Mouse (Mus musculus) left cerebral cortex, postnatal 14 days (tissue): ENCODE measurements at regions not wholly inside any gene's neighbourhood (a gene's known extent, or its start where the extent isn't known, plus 50 kb on each side); places are given as distances from the start of the nearest gene placed in this dataset.

Source experiments
- DNase-seq, 2 experiments: peaks; one replicate each; pipeline ENCODE4 v3.0.0; 2021 to 2022; ENCODE audit warnings: low spot score in 2 of 2, mixed read lengths in 1 of 2
- intact Hi-C: fragments of 180-260 bp; cut with DNase I; formaldehyde crosslinking; loops from one replicate; pipeline ENCODE4 v1.15.1; 2025

- intact Hi-C loops, result no loop called here
- no peak for DNase-seq
Measured at GRCm38 (mm10) chr3:50882249-50882733, 342.0 kb upstream of the Noct start.

DNA sequence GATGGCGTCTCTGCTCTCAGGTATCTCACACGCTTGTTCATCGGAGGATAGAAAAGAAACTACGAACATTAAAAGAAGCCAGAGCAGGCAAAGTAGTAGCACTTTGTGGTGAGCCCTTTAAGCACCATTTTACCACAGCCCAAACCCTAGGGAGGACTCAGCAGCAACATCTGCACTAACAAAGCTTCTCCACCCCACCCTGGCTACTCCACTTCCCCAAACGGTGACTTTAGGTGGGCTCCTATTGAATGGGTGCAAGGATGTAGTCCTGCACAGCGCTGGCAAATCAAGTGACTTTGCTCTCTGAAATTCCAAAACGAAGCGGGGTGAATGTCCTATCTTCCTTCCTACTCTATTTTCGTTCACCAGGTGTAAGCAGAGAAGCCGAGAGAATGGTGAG lies 337.9 kb upstream of the Noct start:
- DNase-seq, result no peak
- intact Hi-C loops, result no loop called here

GRCm38 (mm10) chr3:50887002-50887401 lies 337.2 kb upstream of the Noct start:
- intact Hi-C loops, result no loop called here
- DNase-seq, result no peak

DNA sequence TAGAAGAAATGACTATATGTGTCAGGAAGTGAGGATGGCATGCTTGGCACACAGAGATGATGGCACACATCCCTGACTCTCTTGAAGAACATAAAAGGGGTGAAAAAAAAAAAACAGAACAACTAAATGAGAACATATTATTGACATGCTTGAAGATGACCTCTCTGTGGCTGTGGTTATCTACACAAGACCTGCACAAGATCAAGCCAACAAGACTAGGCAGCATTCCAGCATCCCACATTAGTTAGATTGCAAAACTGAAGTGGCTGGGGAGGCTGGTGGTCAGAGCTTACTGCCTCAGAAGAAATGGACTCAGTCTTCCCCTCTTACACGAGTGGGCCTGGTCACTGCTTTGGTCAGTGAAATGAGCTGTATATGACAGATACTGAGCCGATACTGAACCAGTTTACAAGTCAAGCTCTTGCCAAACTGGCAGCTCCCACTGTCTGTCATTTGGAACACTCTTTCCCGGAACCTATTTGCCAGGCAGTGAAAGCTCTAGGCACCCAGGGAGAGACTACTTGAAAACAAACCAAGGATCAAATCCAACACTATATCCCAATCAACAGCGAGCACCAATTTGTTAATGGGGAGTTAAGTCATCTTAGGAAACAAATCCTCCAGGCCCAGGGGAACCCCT lies 335.6 kb upstream of the Noct start:
- no peak for DNase-seq
- intact Hi-C loops, result no loop called here

DNA sequence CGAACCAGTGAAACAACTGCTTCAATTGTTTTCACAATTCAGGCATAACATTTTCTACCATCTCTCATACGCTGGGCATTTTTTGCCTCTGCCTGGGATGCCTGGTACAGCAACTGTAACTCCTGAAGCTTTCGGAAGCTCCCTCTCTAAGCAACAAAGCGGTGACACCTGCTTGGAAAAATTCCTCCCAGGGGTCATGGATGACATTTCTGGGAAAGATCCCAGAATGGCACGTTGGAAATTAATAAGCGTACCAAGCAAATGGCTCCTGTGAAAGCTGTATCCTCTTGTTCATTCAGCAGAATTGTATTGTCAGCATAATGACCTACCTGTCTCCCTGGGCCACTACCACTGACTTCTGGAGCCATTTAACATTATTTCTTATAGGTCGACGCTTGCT lies 333.7 kb upstream of the Noct start:
- no peak for DNase-seq
- intact Hi-C loops, result no loop called here

GRCm38 (mm10) chr3:50898179-50898578 lies 326.1 kb upstream of the Noct start:
- intact Hi-C loops, result no loop called here
- DNase-seq, result no peak

DNA sequence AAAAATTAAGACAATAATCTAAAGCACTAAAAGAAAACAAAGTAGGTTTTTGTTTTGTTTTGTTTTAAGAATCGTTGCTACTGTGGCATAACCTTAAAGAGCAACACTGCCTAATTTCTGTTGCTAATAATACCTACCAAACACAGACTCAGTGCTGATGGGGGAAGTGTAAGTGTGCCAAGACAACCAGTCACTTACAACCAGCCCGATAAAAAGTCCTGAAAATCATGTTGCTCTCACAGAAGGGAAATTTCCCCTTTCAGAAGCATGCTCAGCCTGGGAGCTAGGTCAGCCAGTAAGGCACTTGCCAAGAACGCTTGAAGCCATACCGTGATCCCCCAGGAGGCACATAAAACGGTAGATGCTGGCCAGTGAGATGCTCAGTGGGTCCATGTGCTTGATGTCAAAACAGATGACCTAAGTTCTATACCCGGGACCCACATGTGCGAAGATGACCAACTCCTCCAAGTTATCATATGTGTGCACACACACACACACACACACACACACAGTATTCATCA lies 324.4 kb upstream of the Noct start:
- DNase-seq, result no peak
- intact Hi-C loops, result loop anchor here (10.0 kb wide), 1 partner anchor 1805 kb away; no protein-coding TSS in a partner anchor

DNA sequence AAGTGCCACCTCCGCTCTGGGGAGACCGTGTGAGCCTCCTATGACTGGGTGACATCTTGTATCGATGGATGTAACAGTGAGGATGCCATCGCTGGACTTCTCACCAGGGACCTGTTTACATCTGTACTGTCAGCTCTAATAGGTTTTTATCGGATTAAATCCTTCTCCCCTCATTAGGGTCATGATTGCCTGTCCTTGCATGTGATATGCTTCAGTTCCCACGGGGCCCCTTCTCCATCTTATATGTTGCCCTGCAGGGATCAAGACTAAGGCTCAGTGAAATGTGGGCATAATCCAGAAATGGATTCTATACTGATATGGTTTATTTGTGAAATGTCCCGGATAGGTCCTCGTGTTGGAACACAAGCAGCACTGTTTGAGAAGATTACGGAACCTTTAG lies 323.7 kb upstream of the Noct start:
- DNase-seq, result no peak
- intact Hi-C loops, result loop anchor here (10.0 kb wide), 1 partner anchor 1806 kb away; no protein-coding TSS in a partner anchor

DNA sequence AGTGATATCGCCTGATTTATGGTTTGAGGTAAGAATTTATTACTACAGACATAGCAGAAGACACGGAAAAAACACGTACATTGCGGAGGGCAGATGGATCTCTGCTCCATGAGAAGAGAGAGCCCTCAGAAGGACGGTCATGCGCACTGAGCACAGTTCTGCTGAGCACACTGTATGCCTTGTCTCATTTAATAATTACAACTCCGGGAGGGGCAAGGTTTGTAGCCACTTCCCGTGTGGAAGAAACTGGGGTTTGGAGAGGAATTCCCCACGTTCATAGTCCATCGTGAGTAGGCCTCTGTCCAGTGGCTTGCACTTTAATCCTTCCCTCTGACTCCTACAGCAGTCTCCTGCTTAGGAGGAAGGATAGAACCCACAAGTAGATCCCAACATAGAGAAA lies 322.9 kb upstream of the Noct start:
- intact Hi-C loops, result loop anchor here (10.0 kb wide), 1 partner anchor 1807 kb away; no protein-coding TSS in a partner anchor
- no peak for DNase-seq

DNA sequence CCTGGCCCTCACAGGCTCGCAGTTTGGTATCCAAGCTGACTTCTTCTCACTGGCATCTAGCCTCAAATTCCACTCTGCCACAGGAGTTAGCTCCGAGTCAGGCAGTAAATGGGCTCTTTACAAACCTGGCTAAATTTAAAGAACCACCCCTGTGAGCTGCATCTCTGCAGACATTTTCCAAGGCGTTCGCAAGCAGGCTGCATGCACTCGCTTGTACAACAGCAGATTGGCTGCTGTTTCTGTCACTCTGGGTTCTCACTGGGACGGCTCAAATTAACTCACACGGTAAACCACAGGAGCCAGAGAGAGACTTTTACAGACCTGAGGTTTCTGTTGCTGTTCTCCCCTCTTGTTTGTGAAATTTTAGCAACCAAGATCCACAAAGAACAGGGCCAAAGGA lies 321.3 kb upstream of the Noct start:
- DNase-seq, result peak; percentile 71 to 80
- intact Hi-C loops, result loop anchor here (10.0 kb wide), 1 partner anchor 1808 kb away; no protein-coding TSS in a partner anchor

DNA sequence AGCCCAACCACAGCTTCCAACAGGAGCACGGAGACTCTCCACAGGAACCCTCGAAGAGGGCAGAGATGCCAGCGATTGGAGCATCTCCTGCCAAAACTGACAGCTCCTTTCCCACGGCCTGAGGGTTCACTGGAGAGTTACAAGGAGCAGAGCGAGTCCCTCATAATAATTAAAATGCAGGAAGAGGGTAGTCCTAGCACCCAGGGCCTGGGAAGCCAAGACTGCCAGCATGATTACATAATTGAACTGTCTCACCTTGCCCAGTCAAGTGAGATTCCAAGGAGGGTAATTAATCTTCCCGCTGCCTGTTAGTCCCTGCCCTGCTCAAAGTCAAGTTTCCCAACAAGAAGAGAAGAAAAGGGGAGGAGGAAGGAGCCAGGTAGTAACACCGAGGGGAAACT lies 319.5 kb upstream of the Noct start:
- intact Hi-C loops, result loop anchor here (5.0 to 10.0 kb wide), 3 partner anchors 522 to 1810 kb away; no protein-coding TSS in a partner anchor
- no peak for DNase-seq

GRCm38 (mm10) chr3:50905274-50905992 lies 318.8 kb upstream of the Noct start:
- no peak for DNase-seq
- intact Hi-C loops, result loop anchor here (5.0 to 10.0 kb wide), 3 partner anchors 523 to 1811 kb away; no protein-coding TSS in a partner anchor

- intact Hi-C loops, result loop anchor here (5.0 to 10.0 kb wide), 3 partner anchors 524 to 1811 kb away; no protein-coding TSS in a partner anchor
- DNase-seq, result peak; percentile 93 to 96
Measured at GRCm38 (mm10) chr3:50905993-50906831, 318.0 kb upstream of the Noct start.

DNA sequence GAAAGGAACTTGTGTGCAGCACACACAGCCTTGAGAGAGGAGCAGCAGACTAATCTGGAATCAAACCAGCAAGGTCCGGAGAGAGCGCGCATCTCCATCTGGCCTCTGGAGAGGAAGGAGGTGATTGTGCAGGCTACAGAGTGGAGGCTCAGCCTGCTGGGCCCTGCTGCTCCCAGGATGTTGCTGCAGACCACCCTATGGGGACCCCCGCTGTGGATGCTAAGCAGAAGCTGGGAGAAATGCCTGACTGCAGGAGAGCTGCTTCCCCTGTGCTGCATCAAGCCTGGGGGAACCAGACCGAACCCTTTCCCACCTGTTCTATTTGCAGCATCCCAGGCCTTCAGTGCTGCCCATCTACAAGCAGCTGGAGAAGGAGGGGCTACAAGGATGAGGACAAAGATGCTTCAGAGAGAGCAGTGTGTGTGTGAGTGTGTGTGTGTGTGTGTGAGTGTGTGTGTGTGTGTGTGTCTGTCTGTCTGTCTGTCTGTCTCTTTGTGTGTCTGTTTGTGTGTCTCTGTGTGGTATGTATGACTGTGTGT lies 311.2 kb upstream of the Noct start:
- DNase-seq, result no peak
- intact Hi-C loops, result no loop called here

- intact Hi-C loops, result loop anchor here (5.0 kb wide), 1 partner anchor 202 kb away; no protein-coding TSS in a partner anchor
- DNase-seq, result peak in 1 of 2 experiments; percentile 26
Measured at GRCm38 (mm10) chr3:50914866-50915365, 309.3 kb upstream of the Noct start.

- intact Hi-C loops, result loop anchor here (5.0 kb wide), 1 partner anchor 201 kb away; no protein-coding TSS in a partner anchor
- no peak for DNase-seq
Measured at GRCm38 (mm10) chr3:50916305-50916854, 307.9 kb upstream of the Noct start.

DNA sequence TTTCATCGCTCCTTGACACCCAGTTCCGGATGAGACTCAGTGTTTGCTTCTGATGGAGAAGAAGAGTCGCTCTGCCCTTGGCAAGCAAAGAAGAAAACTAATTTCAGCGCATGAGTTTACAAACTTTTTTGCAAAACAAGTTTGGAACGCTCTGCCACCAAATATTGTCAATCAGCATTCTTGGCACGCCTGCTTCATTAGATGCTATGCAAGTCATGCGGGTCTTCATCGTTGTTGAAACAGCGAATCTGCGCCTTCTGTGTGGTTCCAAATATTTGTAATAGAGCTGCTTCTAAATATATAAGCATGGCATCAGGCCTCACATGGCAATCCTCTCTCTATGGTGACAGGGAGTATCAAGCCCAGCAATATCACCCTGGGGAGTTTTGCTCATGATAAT lies 301.9 kb upstream of the Noct start:
- intact Hi-C loops, result loop anchor here (5.0 kb wide), 1 partner anchor 175 kb away; no protein-coding TSS in a partner anchor
- DNase-seq, result no peak

DNA sequence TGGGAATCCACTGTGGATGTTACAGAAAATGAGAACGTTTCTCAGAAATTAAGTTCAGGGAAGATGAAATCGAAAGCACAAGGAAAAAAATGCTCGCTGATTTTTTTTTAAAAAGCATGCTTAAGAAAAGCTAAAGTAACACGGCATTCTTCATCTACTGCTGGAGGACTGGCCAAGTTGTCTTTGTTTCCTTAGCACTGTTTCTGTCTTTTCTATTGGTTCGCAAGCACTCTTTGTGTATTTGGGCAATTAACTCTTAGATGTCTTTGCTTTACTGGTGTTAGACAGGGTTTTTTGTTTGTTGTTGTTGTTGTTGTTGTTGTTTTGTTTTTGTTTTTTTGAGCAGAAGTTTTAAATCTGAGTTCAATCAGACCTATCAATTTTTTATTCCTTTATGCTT lies 301.4 kb upstream of the Noct start:
- intact Hi-C loops, result loop anchor here (5.0 kb wide), 1 partner anchor 174 kb away; no protein-coding TSS in a partner anchor
- no peak for DNase-seq
